Mouse (Mus musculus) lung, adult 2 months (tissue): ENCODE measurements at regions not wholly inside any gene's neighbourhood (a gene's known extent, or its start where the extent isn't known, plus 50 kb on each side); places are given as distances from the start of the nearest gene placed in this dataset.

Experiments used
- DNase-seq: peaks from one replicate; pipeline ENCODE4 v3.0.0; 2022
- H3K4me1 ChIP-seq: fragments of 200-500 bp; 2 replicates; pipeline ENCODE4 v1.6.1; 2011; ENCODE audit warnings: low read length; ENCODE audit not compliant: control insufficient read depth, insufficient read depth
- H3K4me3 ChIP-seq: fragments of 200-500 bp; replicated peaks from 2 replicates; pipeline ENCODE3; 2011; ENCODE audit warnings: low read depth, mild to moderate bottlenecking, control low read depth, low read length; ENCODE audit errors: extremely low read depth
- CTCF ChIP-seq: fragments of 200-500 bp; IDR thresholded peaks from 2 replicates; pipeline ENCODE4 v1.5.1; 2011; ENCODE audit warnings: mild to moderate bottlenecking, low read length, control low read depth; ENCODE audit not compliant: insufficient read depth
- POLR2A ChIP-seq: fragments of 200-500 bp; IDR thresholded peaks from 2 replicates; pipeline ENCODE4 v1.6.1; 2011; ENCODE audit warnings: low read depth, mild to moderate bottlenecking, control low read depth, low read length, borderline replicate concordance; ENCODE audit errors: extremely low read depth
- WGBS: fragments of 180-500 bp; shearing (Covaris S2); methylation state at CpG from one replicate; pipeline ENCODE4 v1.1.7; 2018; 5-methylcytosine and 5-hydroxymethylcytosine counted together

GRCm38 (mm10) chr6:7120136-7120535 is 164.3 kb downstream of the Sdhaf3 start:
- 29% methylated on average over 4 of the region's 4 CpGs for WGBS
- TF ChIP-seq CTCF (peak; percentile 39; the same call in 1 of the 2 replicates), POLR2A (no peak)
- DNase-seq: peak; percentile 11
- Histone ChIP-seq H3K4me3 (no peak overlapping the region), H3K4me1 (no peaks in the 10 kb centered on the region)

GRCm38 (mm10) chr6:7133042-7133441 is 177.2 kb downstream of the Sdhaf3 start:
- no peaks in the 10 kb centered on the region for H3K4me1 ChIP-seq
- H3K4me3 ChIP-seq: no peak overlapping the region
- DNase-seq: no peak
- WGBS: 87% methylated on average over 11 of the region's 11 CpGs
- TF ChIP-seq CTCF: no peak

- DNase-seq: no peak
- H3K4me3 ChIP-seq: no peak overlapping the region
- H3K4me1 ChIP-seq: no peaks in the 10 kb centered on the region
- WGBS: 87% methylated on average over 4 of the region's 4 CpGs
- TF ChIP-seq POLR2A (no peak), CTCF (no peak)
Measured at GRCm38 (mm10) chr6:7134062-7134461, 178.3 kb downstream of the Sdhaf3 start.

- no peak for DNase-seq
- 87% methylated on average over 1 of the region's 1 CpGs for WGBS
- H3K4me1 ChIP-seq: no peaks in the 10 kb centered on the region
- TF ChIP-seq POLR2A: no peak
- no peak for TF ChIP-seq CTCF
- no peak overlapping the region for H3K4me3 ChIP-seq
Measured at GRCm38 (mm10) chr6:7134888-7135287, 179.1 kb downstream of the Sdhaf3 start.

- TF ChIP-seq CTCF: no peak
- TF ChIP-seq POLR2A: no peak
- DNase-seq: no peak
- WGBS: 68% methylated on average over 2 of the region's 2 CpGs
- no peak overlapping the region for H3K4me3 ChIP-seq
- H3K4me1 ChIP-seq: no peaks in the 10 kb centered on the region
Measured at GRCm38 (mm10) chr6:7181711-7182110, 225.9 kb downstream of the Sdhaf3 start.

- WGBS: 61% methylated on average over 8 of the region's 8 CpGs
- DNase-seq: no peak
- TF ChIP-seq CTCF: no peak
- no peak for TF ChIP-seq POLR2A
Measured at GRCm38 (mm10) chr6:7199046-7199599, 243.3 kb downstream of the Sdhaf3 start.

GRCm38 (mm10) chr6:7215880-7216279 is 260.1 kb downstream of the Sdhaf3 start:
- Histone ChIP-seq H3K4me1 (no peaks in the 10 kb centered on the region), H3K4me3 (no peak overlapping the region)
- DNase-seq: no peak
- 41% methylated on average over 4 of the region's 4 CpGs for WGBS
- TF ChIP-seq CTCF: no peak
- TF ChIP-seq POLR2A: no peak

More at GRCm38 (mm10) chr6:7199046-7199599, 243.3 kb downstream of the Sdhaf3 start:
- Histone ChIP-seq H3K4me1 (no peaks in the 10 kb centered on the region), H3K4me3 (no peak overlapping the region)

- DNase-seq: no peak
- no peak overlapping the region for H3K4me3 ChIP-seq
- WGBS: 48% methylated on average over 7 of the region's 7 CpGs
- no peaks in the 10 kb centered on the region for H3K4me1 ChIP-seq
- TF ChIP-seq POLR2A: no peak
- no peak for TF ChIP-seq CTCF
Measured at GRCm38 (mm10) chr6:7252286-7252685, 296.5 kb downstream of the Sdhaf3 start.

GRCm38 (mm10) chr6:7277431-7277830 is 277.2 kb upstream of the Tac1 start:
- TF ChIP-seq POLR2A (no peak), CTCF (no peak)
- whole genome bisulfite sequencing: 34% methylated on average over 4 of the region's 4 CpGs
- H3K4me1 ChIP-seq: no peaks in the 10 kb centered on the region

GRCm38 (mm10) chr6:7306956-7307355 is 247.7 kb upstream of the Tac1 start:
- 79% methylated on average over 1 of the region's 1 CpGs for whole genome bisulfite sequencing
- no peak overlapping the region for H3K4me3 ChIP-seq
- DNase-seq: no peak
- TF ChIP-seq CTCF: no peak
- TF ChIP-seq POLR2A: no peak
- H3K4me1 ChIP-seq: no peaks in the 10 kb centered on the region

More at GRCm38 (mm10) chr6:7277431-7277830, 277.2 kb upstream of the Tac1 start:
- H3K4me3 ChIP-seq: no peak overlapping the region
- DNase-seq: no peak

- no peak for TF ChIP-seq POLR2A
- no peak for TF ChIP-seq CTCF
- Histone ChIP-seq H3K4me1 (no peaks in the 10 kb centered on the region), H3K4me3 (no peak overlapping the region)
- no peak for DNase-seq
- WGBS: 87% methylated on average over 3 of the region's 3 CpGs
Measured at GRCm38 (mm10) chr6:7313496-7313895, 241.2 kb upstream of the Tac1 start.
